Mouse (Mus musculus): ENCODE results near the gene Olfr523.

GRCm38 (mm10) chr7:140196002-140196401 is 23.0 kb downstream of the Olfr523 start:
- TF ChIP-seq CTCF (IDR thresholded peaks at IDR 0.05; ENCODE audit: extremely low read depth, insufficient read depth, low read length): no peak
- no peak for TF ChIP-seq POLR2A (IDR thresholded peaks at IDR 0.05; ENCODE audit: extremely low read depth, insufficient read depth, low read length)
